Mouse (Mus musculus) induced T-regulatory cell, adult 2 months (primary cell): ENCODE data around the gene Fastkd1.
"Not testable (repeated sequence)": the region's sequence is repeated elsewhere in the genome, so short reads cannot be mapped to it uniquely, and the experiment has no call there.

ENCODE experiments used
- DNase-seq: peaks from one replicate; pipeline ENCODE4 v3.0.0-alpha.2; 2012; ENCODE audit warnings: low read depth

The Fastkd1 gene

GRCm38 (mm10) chr2:69669853-69670252 is 43.5 kb downstream of the Fastkd1 start, which contains the start of gene Klhl41:
TSS of gene Klhl41 (plus strand) at chr2:69670120.
- no peak for DNase-seq

- DNase-seq: no peak
Observed at GRCm38 (mm10) chr2:69668414-69668813, 44.9 kb downstream of the Fastkd1 start.

- DNase-seq: no peak
Observed at GRCm38 (mm10) chr2:69667656-69668055, 45.7 kb downstream of the Fastkd1 start.

GRCm38 (mm10) chr2:69663827-69664476 is 49.4 kb downstream of the Fastkd1 start:
- DNase-seq: no peak

GRCm38 (mm10) chr2:69659326-69659725 is 54.0 kb downstream of the Fastkd1 start:
- no peak for DNase-seq

- no peak for DNase-seq
Observed at GRCm38 (mm10) chr2:69649716-69650115, 63.6 kb downstream of the Fastkd1 start.

- DNase-seq: peak; percentile 53
Observed at GRCm38 (mm10) chr2:69646726-69647490, 66.4 kb downstream of the Fastkd1 start, which contains the start of gene Bbs5. TSS of gene Bbs5 (plus strand) at chr2:69647171.

GRCm38 (mm10) chr2:69644968-69645617 is 68.2 kb downstream of the Fastkd1 start:
- DNase-seq: no peak

GRCm38 (mm10) chr2:69640100-69640499 is 73.2 kb downstream of the Fastkd1 start:
- no peak for DNase-seq

GRCm38 (mm10) chr2:69637989-69638388 is 75.3 kb downstream of the Fastkd1 start:
- not testable (repeated sequence) for DNase-seq
